Mouse (Mus musculus) small intestine, adult 2 months (tissue): ENCODE data around the gene Tbxas1.

Experiments used
- CTCF ChIP-seq: fragments of 200-500 bp; IDR thresholded peaks from 2 replicates; pipeline ENCODE4 v1.5.1; 2012; ENCODE audit warnings: low read depth, mild to moderate bottlenecking, control low read depth, inconsistent platforms, low read length, moderate library complexity, mixed read lengths; ENCODE audit not compliant: insufficient replicate concordance, insufficient read length; ENCODE audit errors: extremely low read depth
- POLR2A ChIP-seq: fragments of 200-500 bp; IDR thresholded peaks from 2 replicates; pipeline ENCODE4 v1.6.1; 2012; ENCODE audit warnings: low read depth, mild to moderate bottlenecking, control low read depth, inconsistent platforms, low read length, moderate library complexity

DNA sequence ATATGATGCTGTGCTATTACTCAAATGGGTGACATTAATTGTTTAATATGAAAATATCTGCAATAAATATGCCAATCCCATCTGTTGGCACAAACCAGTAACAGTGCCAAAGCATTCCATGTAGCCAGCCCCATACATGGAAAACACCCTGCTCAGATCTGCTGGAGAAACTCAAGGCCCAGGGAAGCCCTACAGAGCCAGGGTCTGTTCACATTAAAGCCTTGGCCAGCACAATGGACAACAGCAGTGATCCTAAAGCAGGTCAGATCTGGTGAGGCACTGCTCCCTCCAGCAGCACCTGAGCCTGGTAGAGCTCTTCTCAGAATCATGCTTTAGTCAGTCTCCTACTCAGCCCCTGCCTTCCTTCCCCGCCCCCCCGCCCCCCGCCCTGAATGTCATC is 237.9 kb downstream of the Tbxas1 start:
- TF ChIP-seq CTCF (no peak), POLR2A (no peak)
